Mouse (Mus musculus) testis, postnatal 10 days (tissue): ENCODE data around the gene Exoc3l4.
A peak's percentile ranks its signal among the peaks of the same experiment; 100 is the strongest.

ENCODE experiments used
- DNase-seq: peaks from one replicate; pipeline ENCODE4 v3.0.0; 2021; ENCODE audit warnings: low spot score

The Exoc3l4 gene

DNA sequence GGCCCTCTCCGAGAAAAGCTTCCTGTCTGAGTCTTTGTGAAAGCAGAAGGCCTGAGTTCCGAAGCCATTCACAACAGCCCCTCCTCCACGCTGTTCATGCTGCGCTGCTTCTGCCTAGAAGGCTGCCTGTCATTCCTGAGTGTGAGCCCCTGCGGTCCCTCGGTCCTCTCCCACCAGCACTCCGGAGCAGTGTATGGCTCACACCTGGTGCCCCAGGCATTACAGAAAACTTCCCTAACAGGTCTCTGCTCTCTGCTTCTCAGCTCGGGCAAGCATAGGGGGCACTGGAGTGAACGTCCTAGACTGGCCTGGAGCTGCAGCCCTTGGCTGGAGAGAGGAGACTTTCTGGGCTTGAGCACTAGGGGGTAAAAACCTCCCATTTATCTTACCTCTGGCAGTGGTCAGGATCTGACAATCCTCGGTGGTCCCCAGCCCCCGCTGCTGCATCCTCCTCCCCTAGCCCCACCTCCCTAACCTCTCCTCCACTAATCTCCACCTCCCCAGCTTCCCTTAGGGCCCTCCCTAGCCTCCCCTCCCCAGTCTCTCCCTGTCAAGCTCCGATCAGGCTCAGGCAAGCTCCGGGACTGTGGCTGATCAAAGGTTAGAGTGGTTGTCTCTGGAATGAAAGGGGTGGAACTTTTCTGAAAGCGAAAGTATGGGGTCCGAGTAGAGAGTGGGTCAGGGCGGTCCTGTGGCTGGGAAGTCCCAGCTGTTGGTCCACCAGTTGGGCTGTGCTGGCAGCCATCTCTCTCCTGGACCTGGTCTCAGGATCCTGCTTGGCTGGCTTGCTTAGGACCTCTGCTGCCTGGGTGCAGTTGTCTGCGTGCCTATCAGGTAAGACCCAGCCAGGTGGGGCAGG lies at the start of gene Exoc3l4:
Gene Exoc3l4, plus strand, starts transcription at position 97 of the 859 bp plus-strand sequence.
- no peak for DNase-seq

DNA sequence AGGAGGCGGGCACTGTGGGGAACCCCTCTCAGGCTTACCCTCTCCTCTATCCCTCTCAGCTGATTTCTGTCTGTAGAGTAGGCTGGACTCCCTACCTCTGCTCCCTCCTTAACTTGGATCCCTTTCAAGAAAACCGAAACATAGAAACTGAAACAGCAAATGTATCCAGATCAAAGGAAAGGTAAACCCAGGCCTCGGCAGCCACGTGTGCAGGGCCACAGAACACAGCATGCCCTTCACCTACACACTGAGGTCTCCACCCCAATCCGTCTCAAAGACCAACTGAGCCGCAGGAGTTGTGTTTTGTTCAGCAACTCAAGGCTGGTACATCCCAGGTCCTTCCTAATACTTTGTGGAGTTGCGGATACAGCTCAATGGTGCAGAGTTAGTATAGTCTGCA lies 49.8 kb upstream of the Exoc3l4 start:
- no peak for DNase-seq

GRCm38 (mm10) chr12:111370249-111370648 lies 46.6 kb upstream of the Exoc3l4 start:
- DNase-seq, result no peak

- no peak for DNase-seq
Measured at GRCm38 (mm10) chr12:111371905-111372304, 44.9 kb upstream of the Exoc3l4 start.

- DNase-seq, result no peak
Measured at GRCm38 (mm10) chr12:111373411-111373810, 43.4 kb upstream of the Exoc3l4 start.

GRCm38 (mm10) chr12:111374727-111375126 lies 42.1 kb upstream of the Exoc3l4 start:
- no peak for DNase-seq

DNA sequence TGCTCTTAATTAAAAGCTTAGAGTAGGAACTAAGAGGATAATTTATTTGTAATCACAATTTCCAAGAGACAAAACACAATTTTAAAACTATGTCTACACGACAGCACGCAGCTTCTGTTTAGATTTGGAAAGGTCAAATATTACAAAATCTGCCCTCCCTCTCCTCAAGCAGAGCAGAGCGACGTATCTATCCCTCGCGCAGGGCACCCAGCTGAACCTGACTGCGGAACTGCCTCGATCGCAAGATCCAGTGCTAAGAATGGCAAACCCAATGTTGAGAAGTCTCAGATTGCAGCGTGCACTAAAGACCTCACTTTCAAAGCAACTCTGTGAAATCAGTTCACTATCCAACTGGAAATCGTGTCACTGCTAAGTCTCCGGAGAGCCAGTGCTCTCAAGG lies 41.3 kb upstream of the Exoc3l4 start:
- no peak for DNase-seq

- no peak for DNase-seq
Measured at GRCm38 (mm10) chr12:111376053-111376452, 40.8 kb upstream of the Exoc3l4 start.

- peak; percentile 76 for DNase-seq
Measured at GRCm38 (mm10) chr12:111376826-111377331, 39.9 kb upstream of the Exoc3l4 start.

- DNase-seq, result peak; percentile 96
Measured at GRCm38 (mm10) chr12:111377376-111377973, 39.3 kb upstream of the Exoc3l4 start, which contains the start of gene Cdc42bpb. Gene Cdc42bpb (minus strand): TSS chr12:111377718.

- DNase-seq, result no peak
Measured at GRCm38 (mm10) chr12:111377986-111378490, 38.8 kb upstream of the Exoc3l4 start.

DNA sequence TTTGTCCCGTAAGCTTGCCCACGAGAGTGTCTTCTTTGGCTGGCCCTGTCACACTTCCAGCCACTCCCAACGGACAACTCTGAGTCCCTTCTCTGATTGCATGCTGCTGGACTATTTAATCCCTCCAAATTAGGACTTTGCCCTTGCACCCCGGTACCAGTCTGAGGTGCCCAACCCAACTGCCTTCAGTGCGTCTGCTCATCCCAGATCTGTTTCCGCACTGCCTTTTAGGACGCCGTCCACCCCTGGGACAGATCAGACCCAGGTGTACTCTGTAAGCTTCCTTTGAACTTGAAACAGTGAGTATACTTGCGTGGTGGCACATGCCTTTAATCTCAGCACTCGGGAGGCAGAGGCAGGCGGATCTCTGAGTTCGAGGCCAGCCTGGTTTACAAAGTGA lies 38.0 kb upstream of the Exoc3l4 start:
- no peak for DNase-seq

GRCm38 (mm10) chr12:111385883-111386641 lies 30.8 kb upstream of the Exoc3l4 start:
- no peak for DNase-seq

DNA sequence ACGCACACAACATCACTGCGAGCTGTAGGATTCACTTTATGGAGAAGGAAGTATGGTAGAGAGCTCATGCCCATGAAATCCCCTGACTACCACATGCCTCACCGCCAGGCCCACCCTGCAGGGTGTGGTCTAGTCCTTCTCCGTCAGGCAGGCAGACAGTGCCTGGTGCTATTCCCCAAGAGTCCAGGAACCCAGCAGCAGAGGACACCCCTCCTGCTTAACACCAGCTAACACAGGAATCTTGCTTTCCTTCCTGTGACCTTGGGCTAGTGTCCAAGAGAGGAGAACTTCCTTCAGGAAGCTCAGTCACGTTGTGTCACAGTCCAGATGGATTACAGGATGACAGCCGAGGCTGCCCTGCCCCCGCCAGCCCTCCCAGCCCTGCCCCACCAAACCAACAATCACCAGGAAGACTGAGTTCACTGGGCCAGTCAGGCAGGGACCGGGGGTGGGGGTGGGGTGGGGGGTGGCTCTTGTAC lies 30.1 kb upstream of the Exoc3l4 start:
- no peak for DNase-seq

DNA sequence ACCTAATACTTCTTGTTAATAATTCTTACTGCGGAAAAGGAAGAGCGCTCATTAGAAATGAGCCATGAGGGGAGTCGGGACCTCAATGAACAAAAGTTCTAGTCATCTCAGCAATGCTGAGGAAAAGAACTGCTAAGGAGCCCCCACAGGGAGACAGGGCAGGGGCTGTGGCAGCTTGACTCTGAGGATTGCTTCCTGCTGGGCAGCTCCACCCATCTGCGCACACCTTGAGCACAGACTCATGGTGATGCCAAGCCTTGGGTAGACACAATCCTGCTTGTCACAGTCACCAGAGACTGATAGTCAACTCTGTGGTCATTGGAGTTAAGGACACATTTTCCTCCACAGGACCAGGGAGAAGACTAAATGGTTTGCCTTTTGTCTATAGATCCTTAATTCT lies 29.7 kb upstream of the Exoc3l4 start:
- DNase-seq, result no peak

GRCm38 (mm10) chr12:111394008-111394407 lies 22.8 kb upstream of the Exoc3l4 start:
- no peak for DNase-seq

DNA sequence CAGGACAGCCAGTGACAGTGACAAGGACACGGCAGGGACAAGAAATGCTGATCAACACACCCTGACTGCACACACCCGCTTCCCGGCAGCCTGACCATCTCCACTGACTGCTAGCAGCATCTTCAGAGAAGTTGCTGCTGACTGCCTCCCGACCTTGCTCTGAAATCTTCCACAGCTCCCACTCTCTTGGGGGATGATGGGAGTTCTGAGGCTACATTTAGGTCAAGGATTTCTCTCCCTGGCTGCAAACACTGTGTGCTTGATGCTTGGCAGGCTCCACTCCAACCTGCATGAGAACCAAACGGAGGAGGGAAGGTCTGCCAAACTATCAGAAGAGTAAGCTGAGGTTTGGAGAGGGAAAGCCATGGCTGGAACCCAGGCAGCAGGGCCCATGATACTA lies 19.8 kb upstream of the Exoc3l4 start:
- DNase-seq, result peak; percentile 67

GRCm38 (mm10) chr12:111401454-111402184 lies 15.2 kb upstream of the Exoc3l4 start:
- DNase-seq, result peak; percentile 89

GRCm38 (mm10) chr12:111404880-111405279 lies 11.9 kb upstream of the Exoc3l4 start:
- no peak for DNase-seq

DNA sequence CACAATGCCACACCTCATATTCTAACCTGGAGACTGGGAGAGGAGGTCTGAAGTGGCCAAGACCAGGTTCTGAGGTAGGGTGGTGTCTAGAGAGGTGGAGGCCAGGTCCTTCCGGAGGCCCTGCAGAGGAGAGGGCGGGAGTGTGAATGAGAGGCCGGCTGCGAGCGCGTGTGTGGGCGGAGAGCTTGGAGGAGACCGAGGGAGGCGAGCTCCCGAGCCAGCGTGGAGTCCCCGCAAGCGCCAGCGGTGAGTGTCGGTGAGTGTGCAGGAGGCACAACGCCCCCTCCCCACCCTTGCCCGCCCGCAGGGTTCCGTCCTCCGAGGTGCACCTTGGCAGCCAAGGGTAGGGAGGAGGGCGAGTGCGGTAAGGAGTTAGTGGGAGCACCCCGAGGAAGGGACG lies 10.2 kb upstream of the Exoc3l4 start, which contains the start of gene Lbhd2:
Gene Lbhd2, plus strand, starts transcription at position 188 of the 400 bp plus-strand sequence.
- DNase-seq, result no peak

GRCm38 (mm10) chr12:111409583-111409982 lies 7.2 kb upstream of the Exoc3l4 start:
- DNase-seq, result no peak
